Mouse (Mus musculus) liver, embryonic 15.5 days (tissue): ENCODE measurements around the gene Uts2. TPM values are rescaled to one million over a fixed set of nuclear protein-coding genes. Genes with fewer than 3 reads are reported as not detected.

Source experiments
- ATAC-seq: fragments of 200-750 bp; cut with Nextera tagmentation; 2 replicates; pipeline ENCODE4 v1.8.0; 2017; ENCODE audit warnings: moderate number of reproducible peaks, mild to moderate bottlenecking, moderate library complexity; ENCODE audit not compliant: insufficient read depth
- H3K27ac ChIP-seq: fragments of 300-500 bp; sonication (generic); replicated peaks from 2 replicates; pipeline ENCODE4 v1.5.1; 2015; ENCODE audit warnings: mild to moderate bottlenecking, inconsistent platforms
- H3K27me3 ChIP-seq: fragments of 300-500 bp; sonication (generic); 2 replicates; pipeline ENCODE4 v1.6.1; 2015; ENCODE audit warnings: mild to moderate bottlenecking, inconsistent platforms
- H3K36me3 ChIP-seq: fragments of 300-500 bp; sonication (generic); replicated peaks from 2 replicates; pipeline ENCODE4 v1.6.1; 2015; ENCODE audit warnings: moderate library complexity, mild to moderate bottlenecking, inconsistent platforms
- H3K4me1 ChIP-seq: fragments of 300-500 bp; sonication (generic); replicated peaks from 2 replicates; pipeline ENCODE4 v1.6.1; 2015; ENCODE audit warnings: inconsistent platforms
- H3K4me2 ChIP-seq: fragments of 300-500 bp; sonication (generic); 2 replicates; pipeline ENCODE4 v1.6.1; 2015; ENCODE audit warnings: moderate library complexity, mild to moderate bottlenecking, inconsistent platforms
- H3K4me3 ChIP-seq: fragments of 300-500 bp; sonication (generic); replicated peaks from 2 replicates; pipeline ENCODE4 v1.5.1; 2015; ENCODE audit warnings: mild to moderate bottlenecking, inconsistent platforms
- H3K9ac ChIP-seq: fragments of 300-500 bp; sonication (generic); 2 replicates; pipeline ENCODE4 v1.6.1; 2015; ENCODE audit warnings: moderate library complexity, mild to moderate bottlenecking, inconsistent platforms
- H3K9me3 ChIP-seq: fragments of 300-500 bp; sonication (generic); replicated peaks from 2 replicates; pipeline ENCODE4 v1.6.1; 2016; ENCODE audit warnings: inconsistent platforms
- WGBS: fragments of 180-500 bp; shearing (Covaris S2); methylation state at CpG from one replicate; pipeline ENCODE4 v1.1.7; 2015; ENCODE audit warnings: mixed read lengths; ENCODE audit not compliant: insufficient replicate concordance; 5-methylcytosine and 5-hydroxymethylcytosine counted together
- polyA plus RNA-seq: library from polyadenylated mRNA; unstranded; fragments of >200 nt; fragmentation: Nextera tagmentation; extraction: Ambion mirVana; gene quantifications from 2 replicates; pipeline ENCODE4 v1.2.1, GENCODE M21; 2015

Gene Uts2
- polyA plus RNA-seq, 1 experiment from 2014 or later, result not detected

GRCm38 (mm10) chr4:151051162-151051561 is 54.3 kb downstream of the Uts2 start:
- Histone ChIP-seq H3K9ac (no peak overlapping the region), H3K4me2 (no peak overlapping the region), H3K4me3 (no peak overlapping the region), H3K36me3 (peaks cover 74% of the 10 kb centered on the region), H3K9me3 (no peaks in the 10 kb centered on the region), H3K27me3 (no peaks in the 10 kb centered on the region), H3K4me1 (peaks cover 9% of the 10 kb centered on the region), H3K27ac (no peak overlapping the region)
- WGBS, result 88% methylated on average over 1 of the region's 1 CpGs
- no peak for ATAC-seq

Other genes starting within 250 kb of the Uts2 start
- gene Errfi1, start 143.2 kb upstream of the Uts2 start, polyA plus RNA-seq, result 40.1 and 41.3 TPM in 2 replicates
- gene Park7, start 82.7 kb upstream of the Uts2 start, polyA plus RNA-seq, result 198 and 203 TPM in 2 replicates
- gene Tnfrsf9, start 82.5 kb upstream of the Uts2 start, polyA plus RNA-seq, result 0.13 and 0.23 TPM in 2 replicates
- 2.7 and 2.9 TPM in 2 replicates for gene Per3, start 47.6 kb downstream of the Uts2 start, polyA plus RNA-seq
- gene Vamp3, start 60.9 kb downstream of the Uts2 start, polyA plus RNA-seq, result 34.1 and 35.1 TPM in 2 replicates
- gene Gm13090, start 92.5 kb downstream of the Uts2 start, polyA plus RNA-seq, result not detected in 2 replicates